ENCODE assay signal across 19 mouse cellular contexts in genomic region chr13:107602149-107602548, GRCm38 (mm10).
DNase-seq lines count a peak whose midpoint lies in the region; ATAC-seq lines count a peak whose summit lies in the region.
"Had no signal": no experiment of that assay in that cellular context is flagged by ENCODE, and none has a peak within 500 bp of the region (broad histone marks: within the 10 kb centered on the region; RNA-seq: fewer than 3 reads in every experiment).

No protein-coding gene starts in this region.

- WGBS in forebrain, embryonic 11.5 days = 55% methylated on average over 5 of the region's 5 CpGs
- WGBS in forebrain, embryonic 10.5 days = 74% methylated on average over 5 of the region's 5 CpGs
- 28% methylated on average over 5 of the region's 5 CpGs for WGBS in neural tube, embryonic 15.5 days

- H3K27ac ChIP-seq in forebrain, embryonic 11.5 days (ENCODE audit: low read depth, low read length) = no peak overlapping the region
- no peak overlapping the region for H3K27ac ChIP-seq in forebrain, embryonic 10.5 days
- H3K27ac ChIP-seq in neural tube, embryonic 15.5 days (replicated peaks) = no peak overlapping the region
- H3K27ac ChIP-seq: embryonic facial prominence, embryonic 12.5 days; heart, embryonic 13.5 days; hindbrain, postnatal 0 days; intestine, embryonic 15.5 days had no signal

- peak; percentile 35; the same call in 1 of the 2 replicates for ATAC-seq in forebrain, embryonic 11.5 days (replicated peaks; ENCODE audit: low FRiP score)
- ATAC-seq in neural tube, embryonic 15.5 days (ENCODE audit: low FRiP score) = 0 out of 2 replicates have a peak, but pooled peaks have one; percentile 23
- no peak for ATAC-seq in megakaryocyte-erythroid progenitor cell, adult 5-6 weeks (replicated peaks; ENCODE audit: low FRiP score, low TSS enrichment, poor library complexity, severe bottlenecking)
- ATAC-seq: hindbrain, postnatal 0 days; intestine, embryonic 15.5 days had no signal

- no peaks in the 10 kb centered on the region for H3K27me3 ChIP-seq in forebrain, embryonic 11.5 days (ENCODE audit: control insufficient read depth, insufficient read depth, low read length)
- H3K27me3 ChIP-seq in forebrain, embryonic 10.5 days (ENCODE audit: poor library complexity, severe bottlenecking) = peaks cover 4% of the 10 kb centered on the region
- H3K27me3 ChIP-seq in neural tube, embryonic 15.5 days (replicated peaks) = no peaks in the 10 kb centered on the region
- H3K27me3 ChIP-seq: embryonic facial prominence, embryonic 12.5 days; heart, embryonic 13.5 days; intestine, embryonic 15.5 days had no signal

- H3K36me3 ChIP-seq in forebrain, embryonic 11.5 days (ENCODE audit: control insufficient read depth, insufficient read depth, low read length) = no peaks in the 10 kb centered on the region
- H3K36me3 ChIP-seq in forebrain, embryonic 10.5 days (replicated peaks) = no peaks in the 10 kb centered on the region
- no peaks in the 10 kb centered on the region for H3K36me3 ChIP-seq in neural tube, embryonic 15.5 days
- H3K36me3 ChIP-seq: embryonic facial prominence, embryonic 12.5 days; heart, embryonic 13.5 days; intestine, embryonic 15.5 days had no signal

- H3K4me1 ChIP-seq in forebrain, embryonic 11.5 days (replicated peaks; ENCODE audit: control insufficient read depth, insufficient read depth, low read length) = peaks cover 4% of the 10 kb centered on the region; the same call in 1 of the 2 replicates
- H3K4me1 ChIP-seq in forebrain, embryonic 10.5 days = peaks cover 47% of the 10 kb centered on the region
- H3K4me1 ChIP-seq in neural tube, embryonic 15.5 days = peaks cover 17% of the 10 kb centered on the region

- H3K9me3 ChIP-seq in forebrain, embryonic 11.5 days (ENCODE audit: control insufficient read depth, low read length) = no peaks in the 10 kb centered on the region
- H3K9me3 ChIP-seq in forebrain, embryonic 10.5 days = peaks cover 7% of the 10 kb centered on the region; the same call in 1 of the 2 replicates
- H3K9me3 ChIP-seq in neural tube, embryonic 15.5 days (replicated peaks) = no peaks in the 10 kb centered on the region
- H3K9me3 ChIP-seq: embryonic facial prominence, embryonic 12.5 days; intestine, embryonic 15.5 days had no signal

- H3K4me3 ChIP-seq in forebrain, embryonic 11.5 days (ENCODE audit: low read depth, low read length) = no peak overlapping the region
- H3K4me3 ChIP-seq in forebrain, embryonic 10.5 days = no peak overlapping the region
- no peak overlapping the region for H3K4me3 ChIP-seq in neural tube, embryonic 15.5 days (replicated peaks)
- H3K4me3 ChIP-seq: embryonic facial prominence, embryonic 12.5 days; heart, embryonic 13.5 days; intestine, embryonic 15.5 days had no signal

- DNase-seq in forebrain, embryonic 11.5 days (ENCODE audit: low spot score) = no peak
- no peak for DNase-seq in forebrain, embryonic 10.5 days (ENCODE audit: extremely low spot score, low spot score)
- DNase-seq in neural tube, embryonic 10.5 days (ENCODE audit: extremely low spot score, low spot score) = no peak
- DNase-seq in forelimb bud, embryonic 11.5 days (ENCODE audit: low read depth, low spot score) = peak; percentile 51
- no peak for DNase-seq in cerebellum, postnatal 4 days (ENCODE audit: low spot score in 2 of 2)
- no peak for DNase-seq in kidney, postnatal 10 days
- DNase-seq: adrenal gland, postnatal 14 days; cerebellum, adult 18-20 months; cerebellum, adult 9-11 months; cerebellum, postnatal 36 days; gastrocnemius, postnatal 36 days; heart, postnatal 36 days; kidney, adult 18-20 months had no signal

- H3K4me2 ChIP-seq in forebrain, embryonic 11.5 days (ENCODE audit: low read depth, low read length, severe bottlenecking) = no peak overlapping the region
- H3K4me2 ChIP-seq in neural tube, embryonic 15.5 days = no peak overlapping the region
- H3K4me2 ChIP-seq: embryonic facial prominence, embryonic 12.5 days; heart, embryonic 13.5 days; intestine, embryonic 15.5 days had no signal

- no peak overlapping the region for H3K9ac ChIP-seq in forebrain, embryonic 11.5 days (ENCODE audit: low read length)
- H3K9ac ChIP-seq in neural tube, embryonic 15.5 days (replicated peaks) = no peak overlapping the region
- H3K9ac ChIP-seq: embryonic facial prominence, embryonic 12.5 days; heart, embryonic 13.5 days; intestine, embryonic 15.5 days had no signal
